Mouse (Mus musculus) embryonic facial prominence, embryonic 13.5 days (tissue): ENCODE measurements at regions not wholly inside any gene's neighbourhood (a gene's known extent, or its start where the extent isn't known, plus 50 kb on each side); places are given as distances from the start of the nearest gene placed in this dataset.

Experiments used
- ATAC-seq: fragments of 200-750 bp; cut with Nextera tagmentation; 2 replicates; pipeline ENCODE4 v1.8.0; 2017; ENCODE audit warnings: low read depth; ENCODE audit not compliant: insufficient number of reproducible peaks, insufficient read depth, low FRiP score, low TSS enrichment
- H3K27ac ChIP-seq: fragments of 300-500 bp; sonication (generic); 2 replicates; pipeline ENCODE4 v1.5.1; 2015; ENCODE audit warnings: moderate library complexity, mild to moderate bottlenecking, inconsistent platforms
- H3K27me3 ChIP-seq: fragments of 300-500 bp; sonication (generic); 2 replicates; pipeline ENCODE4 v1.6.1; 2015; ENCODE audit warnings: mild to moderate bottlenecking, inconsistent platforms
- H3K36me3 ChIP-seq: fragments of 300-500 bp; sonication (generic); 2 replicates; pipeline ENCODE4 v1.6.1; 2015; ENCODE audit warnings: mild to moderate bottlenecking, inconsistent platforms
- H3K4me1 ChIP-seq: fragments of 300-500 bp; sonication (generic); 2 replicates; pipeline ENCODE4 v1.6.1; 2015; ENCODE audit warnings: inconsistent platforms
- H3K4me2 ChIP-seq: fragments of 300-500 bp; sonication (generic); 2 replicates; pipeline ENCODE4 v1.6.1; 2015; ENCODE audit warnings: moderate library complexity, mild to moderate bottlenecking, inconsistent platforms
- H3K4me3 ChIP-seq: fragments of 300-500 bp; sonication (generic); 2 replicates; pipeline ENCODE4 v1.5.1; 2015; ENCODE audit warnings: mild to moderate bottlenecking, inconsistent platforms
- H3K9ac ChIP-seq: fragments of 300-500 bp; sonication (generic); 2 replicates; pipeline ENCODE4 v1.6.1; 2015; ENCODE audit warnings: mild to moderate bottlenecking, inconsistent platforms
- H3K9me3 ChIP-seq: fragments of 300-500 bp; sonication (generic); 2 replicates; pipeline ENCODE4 v1.6.1; 2016; ENCODE audit warnings: inconsistent platforms
- WGBS: fragments of 180-500 bp; shearing (Covaris S2); methylation state at CpG from one replicate; pipeline ENCODE4 v1.1.7; 2015; ENCODE audit warnings: mixed read lengths; 5-methylcytosine and 5-hydroxymethylcytosine counted together

GRCm38 (mm10) chr8:8824886-8825285 is 134.6 kb upstream of the Arglu1 start:
- no peaks in the 10 kb centered on the region for H3K27me3 ChIP-seq
- H3K9me3 ChIP-seq: no peaks in the 10 kb centered on the region
- no peak overlapping the region for H3K9ac ChIP-seq
- H3K36me3 ChIP-seq: no peaks in the 10 kb centered on the region
- peaks cover 14% of the 10 kb centered on the region for H3K4me1 ChIP-seq
- ATAC-seq: no peak
- H3K4me3 ChIP-seq: no peak overlapping the region
- H3K4me2 ChIP-seq: no peak overlapping the region
- WGBS: 50% methylated on average over 5 of the region's 5 CpGs
- no peak overlapping the region for H3K27ac ChIP-seq

DNA sequence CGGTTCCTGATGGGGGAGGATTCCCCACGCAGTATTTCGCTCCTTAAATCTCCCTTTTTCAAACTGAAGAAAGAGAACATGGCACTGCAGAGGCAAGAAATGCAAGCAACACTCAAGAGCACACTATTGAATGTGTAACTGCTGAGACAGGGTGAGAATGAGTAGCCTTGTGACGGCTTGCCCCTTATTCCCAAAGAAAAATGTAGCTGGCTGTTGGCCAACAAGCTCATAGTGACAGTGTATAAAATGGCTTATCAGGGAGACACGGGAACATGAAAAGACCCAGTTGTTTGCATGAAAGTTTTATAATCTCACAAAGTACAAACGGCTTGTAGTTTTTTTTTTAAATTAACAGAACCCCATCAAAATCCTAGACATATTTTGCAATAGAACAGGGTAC is 130.8 kb upstream of the Arglu1 start:
- Histone ChIP-seq H3K4me1 (no peaks in the 10 kb centered on the region), H3K9me3 (no peaks in the 10 kb centered on the region), H3K4me3 (no peak overlapping the region), H3K36me3 (no peaks in the 10 kb centered on the region), H3K27ac (no peak overlapping the region), H3K4me2 (no peak overlapping the region), H3K27me3 (no peaks in the 10 kb centered on the region), H3K9ac (no peak overlapping the region)
- no peak for ATAC-seq
- WGBS: 77% methylated on average over 6 of the region's 6 CpGs

DNA sequence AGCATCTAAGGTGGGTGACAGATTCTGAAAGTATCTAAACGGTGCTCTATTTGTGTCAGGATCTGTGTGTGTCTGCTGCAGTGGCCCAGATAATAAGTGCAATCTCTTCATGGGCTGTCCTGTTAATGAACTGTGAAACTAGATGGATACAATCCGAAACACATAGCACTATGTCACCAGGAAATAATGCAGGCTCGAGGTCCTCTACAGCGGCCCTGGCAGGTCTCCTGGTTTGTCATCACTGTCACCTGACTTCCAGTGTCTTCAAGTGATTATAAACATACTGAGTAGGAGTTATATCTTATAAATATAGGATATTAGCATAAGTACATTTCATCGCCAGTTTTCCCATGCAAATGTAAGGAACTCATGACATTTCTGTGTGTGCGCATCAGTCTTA is 130.3 kb upstream of the Arglu1 start:
- no peaks in the 10 kb centered on the region for H3K27me3 ChIP-seq
- WGBS: 85% methylated on average over 6 of the region's 6 CpGs
- H3K9ac ChIP-seq: no peak overlapping the region
- no peak overlapping the region for H3K4me2 ChIP-seq
- H3K9me3 ChIP-seq: no peaks in the 10 kb centered on the region
- ATAC-seq: no peak
- no peak overlapping the region for H3K27ac ChIP-seq
- H3K4me3 ChIP-seq: no peak overlapping the region
- H3K36me3 ChIP-seq: no peaks in the 10 kb centered on the region
- H3K4me1 ChIP-seq: no peaks in the 10 kb centered on the region

GRCm38 (mm10) chr8:8819233-8819931 is 129.1 kb upstream of the Arglu1 start:
- Histone ChIP-seq H3K9ac (no peak overlapping the region), H3K27ac (no peak overlapping the region), H3K4me1 (no peaks in the 10 kb centered on the region), H3K9me3 (no peaks in the 10 kb centered on the region), H3K36me3 (no peaks in the 10 kb centered on the region), H3K4me2 (no peak overlapping the region), H3K27me3 (no peaks in the 10 kb centered on the region), H3K4me3 (no peak overlapping the region)
- no peak for ATAC-seq
- WGBS: 80% methylated on average over 9 of the region's 9 CpGs

DNA sequence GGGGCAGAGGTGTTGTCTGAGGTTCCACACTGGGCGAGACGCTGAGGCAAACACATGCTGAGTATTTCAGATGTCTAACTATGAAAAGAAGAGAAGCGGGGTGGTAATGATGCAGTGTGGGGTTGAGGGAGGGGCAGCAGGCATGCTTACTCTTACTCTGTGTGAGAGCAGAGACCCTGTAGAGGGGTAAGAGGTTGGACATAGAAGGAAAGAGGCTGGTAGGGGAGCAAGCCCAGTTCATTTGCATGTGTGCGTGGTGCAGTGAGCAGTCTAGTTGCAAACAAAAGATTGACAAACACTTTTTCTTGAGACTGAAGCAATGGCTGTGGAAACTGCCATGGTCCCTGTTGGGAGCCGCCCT is 122.5 kb upstream of the Arglu1 start:
- H3K4me2 ChIP-seq: no peak overlapping the region
- H3K36me3 ChIP-seq: no peaks in the 10 kb centered on the region
- H3K27ac ChIP-seq: peak overlapping the region; percentile 57; the same call in 1 of the 2 replicates
- no peak overlapping the region for H3K9ac ChIP-seq
- no peak overlapping the region for H3K4me3 ChIP-seq
- no peak for ATAC-seq
- H3K4me1 ChIP-seq: peaks cover 19% of the 10 kb centered on the region
- 83% methylated on average over 5 of the region's 5 CpGs for WGBS
- no peaks in the 10 kb centered on the region for H3K27me3 ChIP-seq
- no peaks in the 10 kb centered on the region for H3K9me3 ChIP-seq

DNA sequence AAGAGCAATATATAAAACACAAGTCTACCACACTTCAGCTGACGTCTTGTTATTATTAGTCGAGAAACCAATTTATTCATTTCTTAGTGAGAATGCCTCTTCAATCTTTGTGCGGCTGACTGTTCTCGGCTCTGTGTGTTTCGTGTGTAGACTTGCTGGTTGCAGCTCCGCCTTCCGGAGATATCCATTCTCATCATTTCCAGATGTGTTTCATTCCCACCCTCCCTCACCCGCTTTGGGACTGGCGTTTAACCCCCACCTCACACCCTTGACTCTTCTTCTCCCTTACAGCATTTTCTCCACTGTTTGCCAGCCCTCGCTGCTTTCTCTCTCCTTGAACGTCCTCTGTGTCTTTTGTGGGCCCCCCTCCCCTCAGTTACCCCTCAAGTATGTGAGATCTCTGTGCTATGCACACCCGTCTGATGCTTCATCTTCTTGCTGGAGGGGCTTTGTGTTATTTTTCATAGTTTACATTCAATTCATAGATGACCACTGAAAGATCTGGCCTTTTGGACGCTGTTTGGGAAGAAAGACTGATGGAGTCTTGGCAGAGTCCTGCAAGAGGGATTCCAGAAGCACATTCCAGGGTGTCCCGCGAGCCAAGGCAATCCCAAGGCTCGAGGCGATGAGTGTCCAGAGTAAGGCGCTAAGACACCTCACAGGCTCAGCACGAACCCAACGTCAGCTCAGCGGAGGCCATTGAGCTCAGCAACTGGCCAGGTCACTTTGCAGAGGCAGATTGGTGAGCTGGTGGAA is 121.9 kb upstream of the Arglu1 start:
- Histone ChIP-seq H3K4me3 (no peak overlapping the region), H3K27me3 (no peaks in the 10 kb centered on the region), H3K4me1 (peaks cover 19% of the 10 kb centered on the region), H3K36me3 (no peaks in the 10 kb centered on the region), H3K9me3 (no peaks in the 10 kb centered on the region), H3K9ac (no peak overlapping the region), H3K27ac (peak overlapping the region; percentile 57; the same call in 1 of the 2 replicates), H3K4me2 (peak overlapping the region; percentile 34; the same call in 1 of the 2 replicates)
- 40% methylated on average over 21 of the region's 21 CpGs for WGBS
- no peak for ATAC-seq

GRCm38 (mm10) chr8:8810928-8811327 is 120.6 kb upstream of the Arglu1 start:
- peak overlapping the region; percentile 51; the same call in 1 of the 2 replicates for H3K27ac ChIP-seq
- no peak overlapping the region for H3K9ac ChIP-seq
- no peaks in the 10 kb centered on the region for H3K9me3 ChIP-seq
- ATAC-seq: no peak
- 34% methylated on average over 4 of the region's 4 CpGs for WGBS
- H3K4me1 ChIP-seq: peaks cover 19% of the 10 kb centered on the region
- H3K4me3 ChIP-seq: no peak overlapping the region
- H3K4me2 ChIP-seq: no peak overlapping the region
- no peaks in the 10 kb centered on the region for H3K36me3 ChIP-seq
- H3K27me3 ChIP-seq: no peaks in the 10 kb centered on the region

- no peaks in the 10 kb centered on the region for H3K36me3 ChIP-seq
- H3K27ac ChIP-seq: no peak overlapping the region
- peaks cover 19% of the 10 kb centered on the region for H3K4me1 ChIP-seq
- H3K9me3 ChIP-seq: no peaks in the 10 kb centered on the region
- H3K4me2 ChIP-seq: no peak overlapping the region
- 41% methylated on average over 9 of the region's 9 CpGs for WGBS
- no peak for ATAC-seq
- no peaks in the 10 kb centered on the region for H3K27me3 ChIP-seq
- H3K4me3 ChIP-seq: no peak overlapping the region
- no peak overlapping the region for H3K9ac ChIP-seq
These were observed 119.6 kb upstream of the Arglu1 start for GRCm38 (mm10) chr8:8809835-8810439.

GRCm38 (mm10) chr8:8809349-8809748 is 119.0 kb upstream of the Arglu1 start:
- H3K9me3 ChIP-seq: no peaks in the 10 kb centered on the region
- no peaks in the 10 kb centered on the region for H3K27me3 ChIP-seq
- H3K4me2 ChIP-seq: no peak overlapping the region
- 88% methylated on average over 8 of the region's 8 CpGs for WGBS
- H3K9ac ChIP-seq: no peak overlapping the region
- H3K36me3 ChIP-seq: no peaks in the 10 kb centered on the region
- no peak overlapping the region for H3K27ac ChIP-seq
- ATAC-seq: no peak
- peaks cover 19% of the 10 kb centered on the region for H3K4me1 ChIP-seq
- no peak overlapping the region for H3K4me3 ChIP-seq

- no peak overlapping the region for H3K9ac ChIP-seq
- H3K27me3 ChIP-seq: no peaks in the 10 kb centered on the region
- no peaks in the 10 kb centered on the region for H3K9me3 ChIP-seq
- no peak for ATAC-seq
- no peak overlapping the region for H3K27ac ChIP-seq
- H3K4me2 ChIP-seq: no peak overlapping the region
- WGBS: 77% methylated on average over 6 of the region's 6 CpGs
- H3K4me3 ChIP-seq: no peak overlapping the region
- no peaks in the 10 kb centered on the region for H3K36me3 ChIP-seq
- peaks cover 7% of the 10 kb centered on the region for H3K4me1 ChIP-seq
These were observed 112.5 kb upstream of the Arglu1 start for GRCm38 (mm10) chr8:8802761-8803340.

- H3K36me3 ChIP-seq: no peaks in the 10 kb centered on the region
- H3K4me1 ChIP-seq: peaks cover 12% of the 10 kb centered on the region
- H3K27me3 ChIP-seq: no peaks in the 10 kb centered on the region
- no peak overlapping the region for H3K4me3 ChIP-seq
- H3K27ac ChIP-seq: no peak overlapping the region
- no peak overlapping the region for H3K9ac ChIP-seq
- no peak for ATAC-seq
- WGBS: 40% methylated on average over 5 of the region's 5 CpGs
- no peak overlapping the region for H3K4me2 ChIP-seq
- H3K9me3 ChIP-seq: no peaks in the 10 kb centered on the region
These were observed 112.0 kb upstream of the Arglu1 start for GRCm38 (mm10) chr8:8802317-8802716.
